Mouse (Mus musculus): Measurements from ENCODE around the gene Brca1. TPM values are rescaled to one million over a fixed set of nuclear protein-coding genes. Genes with fewer than 3 reads are reported as not detected.
"Not testable (repeated sequence)": the region's sequence is repeated elsewhere in the genome, so short reads cannot be mapped to it uniquely, and the experiment has no call there.

Gene Brca1
- polyA plus RNA-seq, 1 experiment, result 0.67 TPM

- 54% methylated on average over 6 of the region's 6 CpGs for WGBS
- no peak for TF ChIP-seq POLR2A (IDR thresholded peaks at IDR 0.05; ENCODE audit: borderline replicate concordance, insufficient read depth, low read length)
- TF ChIP-seq CTCF (IDR thresholded peaks at IDR 0.05; ENCODE audit: borderline replicate concordance, insufficient read depth, low read depth, low read length), result no peak
- H3K27me3 ChIP-seq (ENCODE audit: control insufficient read depth, insufficient read depth, low read length), result no peaks in the 10 kb centered on the region
- no peak for DNase-seq
- H3K4me3 ChIP-seq (replicated peaks; ENCODE audit: insufficient read depth, low read depth, low read length), result no peak overlapping the region
- no peak overlapping the region for H3K27ac ChIP-seq (ENCODE audit: insufficient read depth, low read length)
- H3K4me1 ChIP-seq (ENCODE audit: control insufficient read depth, insufficient read depth, low read length), result no peaks in the 10 kb centered on the region
Observed at GRCm38 (mm10) chr11:101485509-101486028, 66.2 kb downstream of the Brca1 start.

GRCm38 (mm10) chr11:101484814-101485213, 66.9 kb downstream of the Brca1 start:
- Histone ChIP-seq H3K4me3 (replicated peaks; ENCODE audit: insufficient read depth, low read depth, low read length) (no peak overlapping the region), H3K27me3 (ENCODE audit: control insufficient read depth, insufficient read depth, low read length) (no peaks in the 10 kb centered on the region), H3K4me1 (ENCODE audit: control insufficient read depth, insufficient read depth, low read length) (no peaks in the 10 kb centered on the region), H3K27ac (ENCODE audit: insufficient read depth, low read length) (no peak overlapping the region)
- no peak for DNase-seq
- no peak for TF ChIP-seq POLR2A (IDR thresholded peaks at IDR 0.05; ENCODE audit: borderline replicate concordance, insufficient read depth, low read length)
- TF ChIP-seq CTCF (IDR thresholded peaks at IDR 0.05; ENCODE audit: borderline replicate concordance, insufficient read depth, low read depth, low read length), result no peak
- 88% methylated on average over 7 of the region's 7 CpGs for WGBS

- no peak overlapping the region for H3K27ac ChIP-seq (ENCODE audit: insufficient read depth, low read length)
- TF ChIP-seq CTCF (IDR thresholded peaks at IDR 0.05; ENCODE audit: borderline replicate concordance, insufficient read depth, low read depth, low read length), result no peak
- no peak for TF ChIP-seq POLR2A (IDR thresholded peaks at IDR 0.05; ENCODE audit: borderline replicate concordance, insufficient read depth, low read length)
- H3K27me3 ChIP-seq (ENCODE audit: control insufficient read depth, insufficient read depth, low read length), result no peaks in the 10 kb centered on the region
- 81% methylated on average over 6 of the region's 6 CpGs for WGBS
- no peak for DNase-seq
- no peak overlapping the region for H3K4me3 ChIP-seq (replicated peaks; ENCODE audit: insufficient read depth, low read depth, low read length)
- H3K4me1 ChIP-seq (ENCODE audit: control insufficient read depth, insufficient read depth, low read length), result no peaks in the 10 kb centered on the region
Observed at GRCm38 (mm10) chr11:101484245-101484644, 67.5 kb downstream of the Brca1 start.

- no peak overlapping the region for H3K27ac ChIP-seq (ENCODE audit: insufficient read depth, low read length)
- no peak overlapping the region for H3K4me3 ChIP-seq (replicated peaks; ENCODE audit: insufficient read depth, low read depth, low read length)
- TF ChIP-seq CTCF (IDR thresholded peaks at IDR 0.05; ENCODE audit: borderline replicate concordance, insufficient read depth, low read depth, low read length), result no peak
- TF ChIP-seq POLR2A (IDR thresholded peaks at IDR 0.05; ENCODE audit: borderline replicate concordance, insufficient read depth, low read length), result no peak
- no peak for DNase-seq
- WGBS, result 34% methylated on average over 3 of the region's 3 CpGs
- H3K27me3 ChIP-seq (ENCODE audit: control insufficient read depth, insufficient read depth, low read length), result no peaks in the 10 kb centered on the region
- H3K4me1 ChIP-seq (ENCODE audit: control insufficient read depth, insufficient read depth, low read length), result no peaks in the 10 kb centered on the region
Observed at GRCm38 (mm10) chr11:101483804-101484203, 68.0 kb downstream of the Brca1 start.

GRCm38 (mm10) chr11:101480912-101481311, 70.8 kb downstream of the Brca1 start:
- 66% methylated on average over 6 of the region's 6 CpGs for WGBS
- H3K4me3 ChIP-seq (replicated peaks; ENCODE audit: insufficient read depth, low read depth, low read length), result no peak overlapping the region
- no peak for TF ChIP-seq CTCF (IDR thresholded peaks at IDR 0.05; ENCODE audit: borderline replicate concordance, insufficient read depth, low read depth, low read length)
- no peak for TF ChIP-seq POLR2A (IDR thresholded peaks at IDR 0.05; ENCODE audit: borderline replicate concordance, insufficient read depth, low read length)
- no peak overlapping the region for H3K27ac ChIP-seq (ENCODE audit: insufficient read depth, low read length)
- no peaks in the 10 kb centered on the region for H3K4me1 ChIP-seq (ENCODE audit: control insufficient read depth, insufficient read depth, low read length)
- H3K27me3 ChIP-seq (ENCODE audit: control insufficient read depth, insufficient read depth, low read length), result no peaks in the 10 kb centered on the region
- no peak for DNase-seq

- Histone ChIP-seq H3K27ac (ENCODE audit: insufficient read depth, low read length) (no peak overlapping the region), H3K27me3 (ENCODE audit: control insufficient read depth, insufficient read depth, low read length) (no peaks in the 10 kb centered on the region), H3K4me3 (replicated peaks; ENCODE audit: insufficient read depth, low read depth, low read length) (no peak overlapping the region), H3K4me1 (ENCODE audit: control insufficient read depth, insufficient read depth, low read length) (no peaks in the 10 kb centered on the region)
- peak in 1 of 2 experiments; percentile 22 for DNase-seq
- no peak for TF ChIP-seq CTCF (IDR thresholded peaks at IDR 0.05; ENCODE audit: borderline replicate concordance, insufficient read depth, low read depth, low read length)
- TF ChIP-seq POLR2A (IDR thresholded peaks at IDR 0.05; ENCODE audit: borderline replicate concordance, insufficient read depth, low read length), result no peak
- WGBS, result 9% methylated on average over 18 of the region's 18 CpGs
Observed at GRCm38 (mm10) chr11:101479171-101479635, 72.6 kb downstream of the Brca1 start.

GRCm38 (mm10) chr11:101477552-101478211, 74.1 kb downstream of the Brca1 start:
- Histone ChIP-seq H3K27me3 (ENCODE audit: control insufficient read depth, insufficient read depth, low read length) (no peaks in the 10 kb centered on the region), H3K4me1 (ENCODE audit: control insufficient read depth, insufficient read depth, low read length) (no peaks in the 10 kb centered on the region), H3K27ac (ENCODE audit: insufficient read depth, low read length) (no peak overlapping the region), H3K4me3 (replicated peaks; ENCODE audit: insufficient read depth, low read depth, low read length) (no peak overlapping the region)
- 27% methylated on average over 10 of the region's 10 CpGs for WGBS
- no peak for DNase-seq
- TF ChIP-seq CTCF (IDR thresholded peaks at IDR 0.05; ENCODE audit: borderline replicate concordance, insufficient read depth, low read depth, low read length), result no peak
- no peak for TF ChIP-seq POLR2A (IDR thresholded peaks at IDR 0.05; ENCODE audit: borderline replicate concordance, insufficient read depth, low read length)

GRCm38 (mm10) chr11:101477194-101477551, 74.6 kb downstream of the Brca1 start:
- no peaks in the 10 kb centered on the region for H3K27me3 ChIP-seq (ENCODE audit: control insufficient read depth, insufficient read depth, low read length)
- H3K27ac ChIP-seq (ENCODE audit: insufficient read depth, low read length), result no peak overlapping the region
- TF ChIP-seq POLR2A (IDR thresholded peaks at IDR 0.05; ENCODE audit: borderline replicate concordance, insufficient read depth, low read length) (no peak), CTCF (IDR thresholded peaks at IDR 0.05; ENCODE audit: borderline replicate concordance, insufficient read depth, low read depth, low read length) (no peak)
- WGBS, result 19% methylated on average over 4 of the region's 4 CpGs
- no peak for DNase-seq
- H3K4me1 ChIP-seq (ENCODE audit: control insufficient read depth, insufficient read depth, low read length), result no peaks in the 10 kb centered on the region
- H3K4me3 ChIP-seq (replicated peaks; ENCODE audit: insufficient read depth, low read depth, low read length), result no peak overlapping the region

GRCm38 (mm10) chr11:101476361-101476760, 75.4 kb downstream of the Brca1 start:
- not testable (repeated sequence) for H3K27me3 ChIP-seq (ENCODE audit: control insufficient read depth, insufficient read depth, low read length); H3K4me3 ChIP-seq (replicated peaks; ENCODE audit: insufficient read depth, low read depth, low read length); H3K27ac ChIP-seq (ENCODE audit: insufficient read depth, low read length); H3K4me1 ChIP-seq (ENCODE audit: control insufficient read depth, insufficient read depth, low read length); DNase-seq
- WGBS, result 80% methylated on average over 4 of the region's 4 CpGs

All from cerebellum, adult 2 months (tissue).